Mouse (Mus musculus) CD4-positive naive resting alpha-beta T cell, adult 76 days (primary cell): ENCODE data around the gene Chga. TPM values are rescaled to one million over a fixed set of nuclear protein-coding genes. Genes with fewer than 3 reads are reported as not detected.

Source experiments
- total RNA-seq: library from RNA; stranded (reverse); gene quantifications from one replicate; pipeline ENCODE4 v1.2.4, GENCODE M21; 2023

Chga gene
- not detected for total RNA-seq

GRCm38 (mm10) chr12:102554721-102555516, at the start of gene Chga:
Chga (plus strand) TSS chr12:102554969.

Other genes starting within 250 kb of the Chga start
- 26.4 TPM for gene Lgmn, start 115.2 kb upstream of the Chga start, total RNA-seq
- 45.7 TPM for gene Golga5, start 85.8 kb upstream of the Chga start, total RNA-seq
- gene Itpk1, start 150.0 kb downstream of the Chga start, total RNA-seq = 49.7 TPM
- 11.9 TPM for gene Moap1, start 188.7 kb downstream of the Chga start, total RNA-seq
- gene Tmem251, start 188.8 kb downstream of the Chga start, total RNA-seq = 16.1 TPM
- not detected for gene Gm28051, start 202.8 kb downstream of the Chga start, total RNA-seq
- 21.9 TPM for gene Gon7, start 202.8 kb downstream of the Chga start, total RNA-seq
- 20.4 TPM for gene Ubr7, start 203.0 kb downstream of the Chga start, total RNA-seq
- 4.4 TPM for gene Gm20604, start 203.7 kb downstream of the Chga start, total RNA-seq